Mouse (Mus musculus) layer of hippocampus, postnatal 14 days (tissue): ENCODE measurements around the gene Setd3. TPM values are rescaled to one million over a fixed set of nuclear protein-coding genes. Genes with fewer than 3 reads are reported as not detected.

ENCODE experiments used
- DNase-seq, 2 experiments: peaks; one replicate each; pipeline ENCODE4 v3.0.0; 2021 to 2022; ENCODE audit warnings: low spot score in 2 of 2, mixed read lengths in 1 of 2
- long read RNA-seq, 2 experiments: library from polyadenylated mRNA; stranded (forward); transcript quantifications; one replicate each; pipeline ENCODE4 v2.0.0; 2021
- total RNA-seq, 2 experiments: library from RNA; stranded (reverse); gene quantifications; 2 replicates each; pipeline ENCODE4 v1.2.3; 2021

Setd3 gene
- 100 to 1,000 TPM; 113 to 116 TPM for total RNA-seq
- long read RNA-seq, experiment 1, transcript Setd3-201 (13 exons, 2,755 nt) = major isoform, 71 of 131 reads
- long read RNA-seq, experiment 1, partial matches to known transcripts = 8 of 131 reads
- long read RNA-seq, experiment 1, other reads (novel, unspliced or antisense) = 52 of 131 reads
- long read RNA-seq, experiment 2, transcript Setd3-201 (13 exons, 2,755 nt) = major isoform, 103 of 150 reads
- long read RNA-seq, experiment 2, partial matches to known transcripts = 5 of 150 reads
- long read RNA-seq, experiment 2, other reads (novel, unspliced or antisense) = 39 of 150 reads

- no peak for DNase-seq
Observed at GRCm38 (mm10) chr12:108179246-108179320, at the start of gene Setd3. Setd3 (minus strand) TSS chr12:108179314.

GRCm38 (mm10) chr12:108227527-108227926, 48.4 kb upstream of the Setd3 start:
- no peak for DNase-seq

- DNase-seq = no peak
Observed at GRCm38 (mm10) chr12:108226941-108227340, 47.8 kb upstream of the Setd3 start.

- no peak for DNase-seq
Observed at GRCm38 (mm10) chr12:108226216-108226615, 47.1 kb upstream of the Setd3 start.

GRCm38 (mm10) chr12:108225781-108226180, 46.7 kb upstream of the Setd3 start:
- no peak for DNase-seq

GRCm38 (mm10) chr12:108223357-108223756, 44.2 kb upstream of the Setd3 start:
- DNase-seq = no peak

- no peak for DNase-seq
Observed at GRCm38 (mm10) chr12:108221712-108222111, 42.6 kb upstream of the Setd3 start.

- no peak for DNase-seq
Observed at GRCm38 (mm10) chr12:108221206-108221605, 42.1 kb upstream of the Setd3 start.

- no peak for DNase-seq
Observed at GRCm38 (mm10) chr12:108220621-108221020, 41.5 kb upstream of the Setd3 start.

GRCm38 (mm10) chr12:108219825-108220616, 40.9 kb upstream of the Setd3 start:
- no peak for DNase-seq

- no peak for DNase-seq
Observed at GRCm38 (mm10) chr12:108219163-108219562, 40.0 kb upstream of the Setd3 start.

- DNase-seq = no peak
Observed at GRCm38 (mm10) chr12:108217572-108217971, 38.5 kb upstream of the Setd3 start.

- DNase-seq = no peak
Observed at GRCm38 (mm10) chr12:108216611-108217370, 37.7 kb upstream of the Setd3 start.

GRCm38 (mm10) chr12:108215090-108215489, 36.0 kb upstream of the Setd3 start:
- no peak for DNase-seq

- no peak for DNase-seq
Observed at GRCm38 (mm10) chr12:108213090-108214041, 34.3 kb upstream of the Setd3 start.

- no peak for DNase-seq
Observed at GRCm38 (mm10) chr12:108212476-108212875, 33.4 kb upstream of the Setd3 start.

GRCm38 (mm10) chr12:108212071-108212470, 33.0 kb upstream of the Setd3 start:
- DNase-seq = no peak

GRCm38 (mm10) chr12:108210623-108211022, 31.5 kb upstream of the Setd3 start:
- DNase-seq = no peak

GRCm38 (mm10) chr12:108208726-108209438, 29.8 kb upstream of the Setd3 start:
- DNase-seq = peak; percentile 71 to 75

GRCm38 (mm10) chr12:108208216-108208615, 29.1 kb upstream of the Setd3 start:
- no peak for DNase-seq

- DNase-seq = peak; percentile 62 to 74
Observed at GRCm38 (mm10) chr12:108206641-108207040, 27.5 kb upstream of the Setd3 start.
